Mouse (Mus musculus): ENCODE data around the gene Edrf1. TPM values are rescaled to one million over a fixed set of nuclear protein-coding genes. Genes with fewer than 3 reads are reported as not detected.

Gene Edrf1
- polyA plus RNA-seq, 1 experiment from 2014 or later: 14.3 TPM

GRCm38 (mm10) chr7:133623226-133623625 is 14.1 kb upstream of the Edrf1 start:
- DNase-seq (ENCODE audit: low spot score) (no peak), ATAC-seq (replicated peaks; ENCODE audit: low FRiP score, low read depth) (no peak)
- Histone ChIP-seq H3K4me2 (ENCODE audit: low read length) (no peak overlapping the region), H3K27ac (no peak overlapping the region), H3K4me3 (replicated peaks; ENCODE audit: low read depth, low read length) (no peak overlapping the region), H3K4me1 (replicated peaks; ENCODE audit: insufficient read depth, low read length) (no peaks in the 10 kb centered on the region), H3K9ac (ENCODE audit: low read depth, low read length) (no peak overlapping the region), H3K9me3 (replicated peaks; ENCODE audit: low read length) (no peaks in the 10 kb centered on the region), H3K27me3 (ENCODE audit: insufficient read depth, low read length) (no peaks in the 10 kb centered on the region), H3K36me3 (ENCODE audit: insufficient read depth, low read length) (no peaks in the 10 kb centered on the region)
- 86% methylated on average over 5 of the region's 5 CpGs for WGBS
- no peak for TF ChIP-seq CTCF (IDR thresholded peaks at IDR 0.05; ENCODE audit: low read depth)

- no peaks in the 10 kb centered on the region for H3K4me1 ChIP-seq (replicated peaks; ENCODE audit: insufficient read depth, low read length)
- no peaks in the 10 kb centered on the region for H3K27me3 ChIP-seq (ENCODE audit: insufficient read depth, low read length)
- WGBS: 60% methylated on average over 14 of the region's 14 CpGs
- H3K4me2 ChIP-seq (ENCODE audit: low read length): no peak overlapping the region
- H3K36me3 ChIP-seq (ENCODE audit: insufficient read depth, low read length): no peaks in the 10 kb centered on the region
- ATAC-seq (replicated peaks; ENCODE audit: low FRiP score, low read depth) (no peak), DNase-seq (ENCODE audit: low spot score) (no peak)
- H3K27ac ChIP-seq: no peak overlapping the region
- H3K9ac ChIP-seq (ENCODE audit: low read depth, low read length): no peak overlapping the region
- no peak overlapping the region for H3K4me3 ChIP-seq (replicated peaks; ENCODE audit: low read depth, low read length)
- no peak for TF ChIP-seq CTCF (IDR thresholded peaks at IDR 0.05; ENCODE audit: low read depth)
- no peaks in the 10 kb centered on the region for H3K9me3 ChIP-seq (replicated peaks; ENCODE audit: low read length)
These were observed 10.0 kb upstream of the Edrf1 start for GRCm38 (mm10) chr7:133627184-133627936.

- 78% methylated on average over 5 of the region's 5 CpGs for WGBS
- Histone ChIP-seq H3K36me3 (ENCODE audit: insufficient read depth, low read length) (no peaks in the 10 kb centered on the region), H3K4me1 (replicated peaks; ENCODE audit: insufficient read depth, low read length) (no peaks in the 10 kb centered on the region), H3K4me3 (replicated peaks; ENCODE audit: low read depth, low read length) (no peak overlapping the region), H3K27ac (no peak overlapping the region), H3K9ac (ENCODE audit: low read depth, low read length) (no peak overlapping the region), H3K27me3 (ENCODE audit: insufficient read depth, low read length) (no peaks in the 10 kb centered on the region), H3K9me3 (replicated peaks; ENCODE audit: low read length) (no peaks in the 10 kb centered on the region), H3K4me2 (ENCODE audit: low read length) (no peak overlapping the region)
- ATAC-seq (replicated peaks; ENCODE audit: low FRiP score, low read depth): no peak
- no peak for DNase-seq (ENCODE audit: low spot score)
- TF ChIP-seq CTCF (IDR thresholded peaks at IDR 0.05; ENCODE audit: low read depth): no peak
These were observed 6.5 kb upstream of the Edrf1 start for GRCm38 (mm10) chr7:133630821-133631220.

GRCm38 (mm10) chr7:133632476-133632875 is 4.9 kb upstream of the Edrf1 start:
- Histone ChIP-seq H3K9me3 (replicated peaks; ENCODE audit: low read length) (no peaks in the 10 kb centered on the region), H3K9ac (ENCODE audit: low read depth, low read length) (no peak overlapping the region), H3K27me3 (ENCODE audit: insufficient read depth, low read length) (no peaks in the 10 kb centered on the region), H3K27ac (no peak overlapping the region), H3K4me1 (replicated peaks; ENCODE audit: insufficient read depth, low read length) (no peaks in the 10 kb centered on the region), H3K4me3 (replicated peaks; ENCODE audit: low read depth, low read length) (no peak overlapping the region), H3K4me2 (ENCODE audit: low read length) (no peak overlapping the region), H3K36me3 (ENCODE audit: insufficient read depth, low read length) (no peaks in the 10 kb centered on the region)
- DNase-seq (ENCODE audit: low spot score): peak; percentile 59
- no peak for ATAC-seq (replicated peaks; ENCODE audit: low FRiP score, low read depth)
- WGBS: 23% methylated on average over 2 of the region's 2 CpGs
- TF ChIP-seq CTCF (IDR thresholded peaks at IDR 0.05; ENCODE audit: low read depth): peak; percentile 69

GRCm38 (mm10) chr7:133634932-133635650 is 2.3 kb upstream of the Edrf1 start:
- Histone ChIP-seq H3K27ac (no peak overlapping the region), H3K4me1 (replicated peaks; ENCODE audit: insufficient read depth, low read length) (no peaks in the 10 kb centered on the region), H3K9ac (ENCODE audit: low read depth, low read length) (no peak overlapping the region), H3K4me2 (ENCODE audit: low read length) (no peak overlapping the region), H3K4me3 (replicated peaks; ENCODE audit: low read depth, low read length) (no peak overlapping the region), H3K27me3 (ENCODE audit: insufficient read depth, low read length) (no peaks in the 10 kb centered on the region), H3K36me3 (ENCODE audit: insufficient read depth, low read length) (no peaks in the 10 kb centered on the region), H3K9me3 (replicated peaks; ENCODE audit: low read length) (no peaks in the 10 kb centered on the region)
- WGBS: 46% methylated on average over 10 of the region's 12 CpGs
- DNase-seq (ENCODE audit: low spot score) (no peak), ATAC-seq (replicated peaks; ENCODE audit: low FRiP score, low read depth) (no peak)
- no peak for TF ChIP-seq CTCF (IDR thresholded peaks at IDR 0.05; ENCODE audit: low read depth)

GRCm38 (mm10) chr7:133636738-133637352 is 498 bp upstream of the Edrf1 start:
- TF ChIP-seq CTCF (IDR thresholded peaks at IDR 0.05; ENCODE audit: low read depth): peak; percentile 85
- peak overlapping the region; percentile 94 for H3K4me3 ChIP-seq (replicated peaks; ENCODE audit: low read depth, low read length)
- H3K27me3 ChIP-seq (ENCODE audit: insufficient read depth, low read length): no peaks in the 10 kb centered on the region
- peak overlapping the region; percentile 95 for H3K27ac ChIP-seq
- peaks cover 10% of the 10 kb centered on the region; the same call in 1 of the 2 replicates for H3K36me3 ChIP-seq (ENCODE audit: insufficient read depth, low read length)
- H3K9ac ChIP-seq (ENCODE audit: low read depth, low read length): peak overlapping the region; percentile 85
- H3K4me1 ChIP-seq (replicated peaks; ENCODE audit: insufficient read depth, low read length): no peaks in the 10 kb centered on the region
- H3K9me3 ChIP-seq (replicated peaks; ENCODE audit: low read length): no peaks in the 10 kb centered on the region
- peak; percentile 82 for DNase-seq (ENCODE audit: low spot score)
- H3K4me2 ChIP-seq (ENCODE audit: low read length): peak overlapping the region; percentile 80
- WGBS: 2% methylated on average over 21 of the region's 21 CpGs
- ATAC-seq (replicated peaks; ENCODE audit: low FRiP score, low read depth): peak; percentile 12; the same call in 1 of the 2 replicates
